Mouse (Mus musculus) thymus, adult 2 months (tissue): ENCODE results near the gene Rho. TPM values are rescaled to one million over a fixed set of nuclear protein-coding genes. Genes with fewer than 3 reads are reported as not detected.
A peak's percentile ranks its signal among the peaks of the same experiment; 100 is the strongest.

Experiments used
- DNase-seq: peaks from one replicate; pipeline ENCODE4 v3.0.0; 2021
- H3K27ac ChIP-seq: fragments of 200-500 bp; 2 replicates; pipeline ENCODE4 v1.5.1; 2012; ENCODE audit warnings: low read length, control low read depth; ENCODE audit not compliant: control insufficient read depth, insufficient read depth
- H3K27me3 ChIP-seq: fragments of 200-500 bp; 2 replicates; pipeline ENCODE4 v1.6.1; 2012; ENCODE audit warnings: mild to moderate bottlenecking, low read length, moderate library complexity, mixed read lengths; ENCODE audit not compliant: control insufficient read depth, insufficient read depth
- H3K36me3 ChIP-seq: fragments of 200-500 bp; 2 replicates; pipeline ENCODE4 v1.6.1; 2012; ENCODE audit warnings: mild to moderate bottlenecking, low read length, moderate library complexity; ENCODE audit not compliant: control insufficient read depth, insufficient read depth
- H3K4me1 ChIP-seq: fragments of 200-500 bp; replicated peaks from 2 replicates; pipeline ENCODE4 v1.6.1; 2012; ENCODE audit warnings: low read length; ENCODE audit not compliant: control insufficient read depth, insufficient read depth
- H3K4me3 ChIP-seq: fragments of 200-500 bp; 2 replicates; pipeline ENCODE4 v1.5.1; 2012; ENCODE audit warnings: mild to moderate bottlenecking, low read length, control low read depth, moderate library complexity; ENCODE audit not compliant: control insufficient read depth, insufficient read depth
- CTCF ChIP-seq: fragments of 200-500 bp; IDR thresholded peaks from 2 replicates; pipeline ENCODE4 v1.5.1; 2012; ENCODE audit warnings: mild to moderate bottlenecking, control low read depth, low read length, moderate library complexity, borderline replicate concordance; ENCODE audit not compliant: control insufficient read depth, poor library complexity, insufficient read depth; ENCODE audit errors: extremely low read depth
- POLR2A ChIP-seq: fragments of 200-500 bp; IDR thresholded peaks from 2 replicates; pipeline ENCODE4 v1.6.1; 2012; ENCODE audit warnings: mild to moderate bottlenecking, low read length, control low read depth, moderate library complexity; ENCODE audit not compliant: control insufficient read depth, poor library complexity, insufficient read depth; ENCODE audit errors: extremely low read depth
- WGBS: fragments of 180-500 bp; shearing (Covaris S2); methylation state at CpG from one replicate; pipeline ENCODE4 v1.1.7; 2018; 5-methylcytosine and 5-hydroxymethylcytosine counted together
- polyA plus RNA-seq: library from polyadenylated mRNA; depleted of rRNA; stranded (reverse); fragments of >200 nt; gene quantifications from 2 replicates; pipeline ENCODE4 v1.2.3, GENCODE M21; 2012

Gene Rho
- polyA plus RNA-seq, 1 experiment, result 1.3 TPM

DNA sequence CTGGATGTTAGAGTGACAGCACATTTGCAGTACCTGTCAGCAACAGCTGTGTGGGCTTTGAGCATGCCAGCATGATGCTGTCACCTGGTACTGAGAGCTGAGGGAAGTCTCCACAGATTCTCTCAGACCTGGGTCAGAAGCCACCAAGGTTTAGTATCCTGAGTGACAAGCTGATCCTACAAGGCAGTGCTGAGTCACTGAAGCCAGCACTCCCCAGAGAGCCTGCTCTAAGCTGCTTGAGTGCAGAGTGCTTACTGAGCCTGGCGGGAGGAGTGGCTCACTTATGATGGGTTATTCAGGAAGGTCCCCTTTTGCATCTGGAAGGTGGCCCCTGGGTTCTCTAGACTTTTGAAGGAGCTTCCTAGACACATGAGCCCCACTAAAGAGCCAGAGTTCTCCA is 25.1 kb upstream of the Rho start:
- TF ChIP-seq CTCF, result no peak
- no peak for TF ChIP-seq POLR2A
- WGBS, result 38% methylated on average over 1 of the region's 1 CpGs
- Histone ChIP-seq H3K4me1 (peaks cover 17% of the 10 kb centered on the region), H3K4me3 (no peak overlapping the region), H3K27ac (no peak overlapping the region), H3K36me3 (no peaks in the 10 kb centered on the region), H3K27me3 (no peaks in the 10 kb centered on the region)
- no peak for DNase-seq

DNA sequence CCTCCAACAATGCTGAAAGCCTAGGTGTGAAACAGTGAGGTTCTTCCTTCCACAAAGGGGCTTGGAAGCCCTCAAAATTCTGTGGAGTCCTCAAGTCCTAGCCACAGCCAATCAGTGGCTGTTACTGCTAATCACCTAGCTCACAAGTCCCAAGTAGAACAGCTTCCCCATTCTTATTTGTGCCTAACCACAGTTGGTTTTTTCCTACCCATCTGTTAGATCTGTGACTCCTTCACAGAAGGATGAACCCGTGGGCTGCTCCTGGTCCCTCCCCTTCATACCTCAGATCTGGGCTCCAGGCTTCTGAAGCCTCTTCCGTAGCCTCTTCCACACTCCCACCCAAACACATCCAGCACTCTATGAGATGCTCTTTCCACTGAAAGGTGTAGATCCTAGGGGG is 24.7 kb upstream of the Rho start:
- H3K27me3 ChIP-seq, result no peaks in the 10 kb centered on the region
- H3K36me3 ChIP-seq, result no peaks in the 10 kb centered on the region
- peaks cover 17% of the 10 kb centered on the region for H3K4me1 ChIP-seq
- no peak overlapping the region for H3K4me3 ChIP-seq
- TF ChIP-seq POLR2A, result no peak
- TF ChIP-seq CTCF, result no peak
- H3K27ac ChIP-seq, result no peak overlapping the region
- no peak for DNase-seq
- WGBS, result 31% methylated on average over 2 of the region's 2 CpGs

DNA sequence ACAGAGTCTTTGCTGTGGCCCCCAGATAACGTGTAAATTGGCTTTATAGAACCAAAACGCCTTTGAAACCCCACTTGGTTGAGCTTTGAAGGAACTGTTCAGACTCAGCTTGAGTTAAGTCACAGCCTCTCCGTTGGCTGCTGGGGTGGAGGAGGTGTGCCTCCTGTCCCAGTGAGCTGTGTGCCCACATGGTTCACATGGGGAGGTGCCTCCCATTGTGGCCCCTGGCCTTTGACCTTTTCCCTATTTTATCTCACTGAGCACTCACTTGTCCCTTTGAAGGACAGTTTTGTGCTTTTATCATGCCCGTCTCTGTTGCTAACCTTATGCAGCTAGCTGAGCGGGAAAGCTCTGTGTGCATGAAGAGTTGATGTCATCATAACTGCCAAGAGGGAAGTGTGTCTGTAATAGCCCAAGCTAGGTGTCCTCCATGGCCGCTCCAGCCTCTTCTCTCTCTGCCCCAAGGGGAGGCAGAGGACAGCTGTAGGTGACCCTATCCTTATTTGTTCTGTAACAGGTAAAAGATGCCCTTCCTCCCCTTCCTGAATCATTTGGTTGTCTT is 23.0 kb upstream of the Rho start:
- no peak for DNase-seq
- TF ChIP-seq POLR2A, result no peak
- TF ChIP-seq CTCF, result no peak

DNA sequence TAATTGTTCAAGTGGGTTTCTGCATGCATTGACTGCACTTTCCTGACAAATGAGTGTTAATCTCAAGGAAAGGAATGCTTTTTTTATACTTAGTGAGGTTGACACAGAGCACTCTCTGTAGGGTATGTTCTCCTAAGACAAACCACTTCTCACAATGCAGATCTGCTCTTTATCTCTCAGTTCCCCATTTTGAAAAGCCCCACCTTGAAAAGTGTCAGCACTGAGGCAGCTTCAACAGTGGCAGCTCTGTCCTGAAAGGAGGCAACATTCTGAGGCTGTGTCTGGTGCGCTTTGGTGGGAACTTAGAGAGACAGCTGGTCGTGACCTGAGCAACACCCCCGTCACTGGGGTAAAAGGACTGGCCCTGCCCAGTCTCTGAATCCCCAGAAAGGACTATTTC is 22.5 kb upstream of the Rho start:
- DNase-seq, result no peak
- H3K27ac ChIP-seq, result no peak overlapping the region
- WGBS, result 56% methylated on average over 3 of the region's 3 CpGs
- no peaks in the 10 kb centered on the region for H3K36me3 ChIP-seq
- peaks cover 17% of the 10 kb centered on the region for H3K4me1 ChIP-seq
- H3K27me3 ChIP-seq, result no peaks in the 10 kb centered on the region
- H3K4me3 ChIP-seq, result no peak overlapping the region
- TF ChIP-seq CTCF, result no peak
- no peak for TF ChIP-seq POLR2A

More for the DNA sequence above, 23.0 kb upstream of the Rho start:
- H3K27ac ChIP-seq, result no peak overlapping the region
- WGBS, result 84% methylated on average over 6 of the region's 6 CpGs
- H3K36me3 ChIP-seq, result no peaks in the 10 kb centered on the region
- no peaks in the 10 kb centered on the region for H3K27me3 ChIP-seq
- no peak overlapping the region for H3K4me3 ChIP-seq
- peaks cover 17% of the 10 kb centered on the region for H3K4me1 ChIP-seq

GRCm38 (mm10) chr6:115909940-115910339 is 21.6 kb upstream of the Rho start:
- Histone ChIP-seq H3K4me1 (peaks cover 17% of the 10 kb centered on the region), H3K4me3 (no peak overlapping the region), H3K36me3 (no peaks in the 10 kb centered on the region), H3K27ac (no peak overlapping the region), H3K27me3 (no peaks in the 10 kb centered on the region)
- DNase-seq, result peak; percentile 19
- WGBS, result 36% methylated on average over 8 of the region's 8 CpGs
- no peak for TF ChIP-seq CTCF
- TF ChIP-seq POLR2A, result no peak

- WGBS, result 95% methylated on average over 6 of the region's 6 CpGs
- Histone ChIP-seq H3K27me3 (no peaks in the 10 kb centered on the region), H3K4me1 (peaks cover 17% of the 10 kb centered on the region), H3K27ac (no peak overlapping the region), H3K36me3 (no peaks in the 10 kb centered on the region), H3K4me3 (no peak overlapping the region)
- DNase-seq, result no peak
- TF ChIP-seq POLR2A (no peak), CTCF (no peak)
Observed at GRCm38 (mm10) chr6:115911763-115912162, 19.8 kb upstream of the Rho start.

- no peaks in the 10 kb centered on the region for H3K27me3 ChIP-seq
- no peak for DNase-seq
- 96% methylated on average over 10 of the region's 10 CpGs for WGBS
- TF ChIP-seq POLR2A (no peak), CTCF (no peak)
- no peaks in the 10 kb centered on the region for H3K36me3 ChIP-seq
- peaks cover 17% of the 10 kb centered on the region for H3K4me1 ChIP-seq
- H3K27ac ChIP-seq, result no peak overlapping the region
- H3K4me3 ChIP-seq, result no peak overlapping the region
Observed at GRCm38 (mm10) chr6:115913482-115913881, 18.1 kb upstream of the Rho start.
